Mouse (Mus musculus) G1E (cell line): ENCODE measurements at regions not wholly inside any gene's neighbourhood (a gene's known extent, or its start where the extent isn't known, plus 50 kb on each side); places are given as distances from the start of the nearest gene placed in this dataset.

Experiments used
- CTCF ChIP-seq: IDR thresholded peaks from 2 replicates; pipeline ENCODE4 v1.5.1; 2012; ENCODE audit warnings: low read depth, low read length, inconsistent platforms, mixed read lengths
- GATA1 ChIP-seq: IDR thresholded peaks from 2 replicates; pipeline ENCODE4 v1.6.1; 2012; ENCODE audit warnings: borderline replicate concordance, low read length, inconsistent platforms, mixed read lengths
- GATA2 ChIP-seq: IDR thresholded peaks from 2 replicates; pipeline ENCODE4 v1.6.1; 2012; ENCODE audit warnings: low read depth, low read length, inconsistent platforms, borderline replicate concordance
- POLR2AphosphoS5 ChIP-seq: IDR thresholded peaks from 2 replicates; pipeline ENCODE4 v1.6.1; 2012; ENCODE audit warnings: low read depth, low read length, inconsistent platforms; ENCODE audit not compliant: insufficient replicate concordance
- TAL1 ChIP-seq: conservative IDR thresholded peaks from 2 replicates; pipeline ENCODE4 v1.6.1; 2012; ENCODE audit warnings: low read depth, low read length, inconsistent platforms, mixed read lengths

- TF ChIP-seq CTCF (no peak), POLR2AphosphoS5 (no peak), GATA1 (no peak), GATA2 (no peak), TAL1 (no peak)
These were observed 53.0 kb upstream of the Chd2 start for GRCm38 (mm10) chr7:73594492-73595139.
